Mouse (Mus musculus): Measurements from ENCODE around the gene Sox14. TPM values are rescaled to one million over a fixed set of nuclear protein-coding genes. Genes with fewer than 3 reads are reported as not detected.

The Sox14 gene
- polyA plus RNA-seq, 1 experiment from 2014 or later: 10.0 TPM

DNA sequence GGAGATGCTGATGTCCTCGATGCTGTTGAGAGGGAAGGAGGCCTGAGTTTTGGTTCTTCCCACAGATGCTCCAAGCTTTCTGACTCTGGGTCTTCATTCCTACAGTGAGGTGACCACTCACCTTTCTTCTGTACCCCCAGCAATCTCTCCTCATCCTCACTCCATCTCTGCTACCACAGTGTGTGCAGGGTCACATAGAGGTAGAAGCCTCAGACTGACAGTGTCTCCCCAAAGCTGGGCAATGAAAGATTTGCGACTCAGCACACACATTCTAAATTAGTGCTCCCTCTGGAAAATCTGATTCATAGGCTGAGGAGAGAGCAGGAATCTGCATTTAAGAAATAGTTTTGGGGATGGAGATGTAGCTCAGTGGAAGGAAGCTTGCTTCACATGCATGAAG lies 21.5 kb downstream of the Sox14 start:
- no peak for ATAC-seq
- 87% methylated on average over 2 of the region's 2 CpGs for WGBS
- no peak overlapping the region for H3K4me3 ChIP-seq (ENCODE audit: low read length)

GRCm38 (mm10) chr9:99853356-99853755 lies 22.6 kb downstream of the Sox14 start:
- WGBS: 59% methylated on average over 11 of the region's 11 CpGs
- H3K36me3 ChIP-seq (ENCODE audit: control insufficient read depth, insufficient read depth, low read length): no peaks in the 10 kb centered on the region
- H3K27ac ChIP-seq (ENCODE audit: low read depth, low read length): no peak overlapping the region
- no peak for ATAC-seq
- H3K9me3 ChIP-seq (ENCODE audit: control insufficient read depth, low read length): no peaks in the 10 kb centered on the region
- H3K4me2 ChIP-seq (ENCODE audit: low read length): no peak overlapping the region
- H3K9ac ChIP-seq (ENCODE audit: low read depth, low read length): no peak overlapping the region
- no peaks in the 10 kb centered on the region for H3K4me1 ChIP-seq (ENCODE audit: control insufficient read depth, insufficient read depth, low read depth, low read length)
- no peak overlapping the region for H3K4me3 ChIP-seq (ENCODE audit: low read length)
- H3K27me3 ChIP-seq (replicated peaks; ENCODE audit: control insufficient read depth, insufficient read depth, low read length): no peaks in the 10 kb centered on the region

More for the DNA sequence above, 21.5 kb downstream of the Sox14 start:
- Histone ChIP-seq H3K27ac (ENCODE audit: low read depth, low read length) (no peak overlapping the region), H3K4me2 (ENCODE audit: low read length) (no peak overlapping the region), H3K9me3 (ENCODE audit: control insufficient read depth, low read length) (no peaks in the 10 kb centered on the region), H3K27me3 (replicated peaks; ENCODE audit: control insufficient read depth, insufficient read depth, low read length) (no peaks in the 10 kb centered on the region), H3K9ac (ENCODE audit: low read depth, low read length) (no peak overlapping the region), H3K4me1 (ENCODE audit: control insufficient read depth, insufficient read depth, low read depth, low read length) (no peaks in the 10 kb centered on the region), H3K36me3 (ENCODE audit: control insufficient read depth, insufficient read depth, low read length) (no peaks in the 10 kb centered on the region)

DNA sequence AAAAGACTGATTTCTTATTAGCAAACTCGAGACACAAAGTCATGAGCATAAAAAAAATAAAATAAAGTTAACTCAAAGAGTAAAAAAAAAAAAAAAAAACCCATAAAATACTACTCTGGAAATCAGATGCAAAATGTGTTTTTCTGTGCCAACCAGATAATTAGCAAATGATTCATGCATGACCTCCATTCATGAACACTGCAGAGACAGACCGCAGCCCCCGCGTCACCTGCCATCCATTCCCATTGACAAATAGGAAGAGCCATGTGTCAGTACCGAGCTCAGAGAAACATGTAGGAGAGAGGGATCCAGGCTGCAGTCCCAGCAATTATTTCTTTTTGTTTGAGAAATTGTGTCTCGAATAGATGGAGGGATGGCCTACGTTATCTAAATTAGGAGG lies 25.6 kb downstream of the Sox14 start:
- Histone ChIP-seq H3K9me3 (ENCODE audit: control insufficient read depth, low read length) (no peaks in the 10 kb centered on the region), H3K9ac (ENCODE audit: low read depth, low read length) (no peak overlapping the region), H3K36me3 (ENCODE audit: control insufficient read depth, insufficient read depth, low read length) (no peaks in the 10 kb centered on the region), H3K4me2 (ENCODE audit: low read length) (no peak overlapping the region), H3K4me1 (ENCODE audit: control insufficient read depth, insufficient read depth, low read depth, low read length) (no peaks in the 10 kb centered on the region), H3K27me3 (replicated peaks; ENCODE audit: control insufficient read depth, insufficient read depth, low read length) (no peaks in the 10 kb centered on the region), H3K27ac (ENCODE audit: low read depth, low read length) (no peak overlapping the region), H3K4me3 (ENCODE audit: low read length) (no peak overlapping the region)
- WGBS: 52% methylated on average over 7 of the region's 7 CpGs
- ATAC-seq: no peak

DNA sequence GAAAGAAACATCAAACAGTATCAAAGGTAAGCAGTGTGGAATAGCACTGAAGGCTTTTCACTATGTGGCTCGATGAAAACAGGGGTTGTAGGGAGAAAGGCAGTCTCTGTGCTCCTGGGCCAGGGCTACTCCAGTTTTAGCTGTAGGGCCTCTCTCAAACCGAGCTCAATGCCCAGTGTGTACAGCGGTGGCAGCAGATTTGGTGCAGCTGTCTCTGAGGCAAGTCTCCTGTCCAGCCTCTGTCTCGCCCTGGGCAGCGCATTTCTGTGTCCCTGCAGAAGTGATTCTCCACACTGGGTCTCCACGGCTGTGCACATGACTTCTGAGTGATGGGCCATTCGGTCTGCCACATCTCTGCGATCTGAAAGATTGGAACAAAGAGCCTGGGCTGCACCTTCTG lies 27.6 kb downstream of the Sox14 start:
- H3K9me3 ChIP-seq (ENCODE audit: control insufficient read depth, low read length): no peaks in the 10 kb centered on the region
- H3K27ac ChIP-seq (ENCODE audit: low read depth, low read length): no peak overlapping the region
- no peaks in the 10 kb centered on the region for H3K4me1 ChIP-seq (ENCODE audit: control insufficient read depth, insufficient read depth, low read depth, low read length)
- 35% methylated on average over 8 of the region's 8 CpGs for WGBS
- no peaks in the 10 kb centered on the region for H3K36me3 ChIP-seq (ENCODE audit: control insufficient read depth, insufficient read depth, low read length)
- no peak overlapping the region for H3K4me3 ChIP-seq (ENCODE audit: low read length)
- H3K27me3 ChIP-seq (replicated peaks; ENCODE audit: control insufficient read depth, insufficient read depth, low read length): no peaks in the 10 kb centered on the region
- H3K4me2 ChIP-seq (ENCODE audit: low read length): no peak overlapping the region
- no peak overlapping the region for H3K9ac ChIP-seq (ENCODE audit: low read depth, low read length)
- ATAC-seq: no peak

- no peak overlapping the region for H3K9ac ChIP-seq (ENCODE audit: low read depth, low read length)
- H3K27ac ChIP-seq (ENCODE audit: low read depth, low read length): no peak overlapping the region
- H3K27me3 ChIP-seq (replicated peaks; ENCODE audit: control insufficient read depth, insufficient read depth, low read length): no peaks in the 10 kb centered on the region
- no peaks in the 10 kb centered on the region for H3K4me1 ChIP-seq (ENCODE audit: control insufficient read depth, insufficient read depth, low read depth, low read length)
- H3K36me3 ChIP-seq (ENCODE audit: control insufficient read depth, insufficient read depth, low read length): no peaks in the 10 kb centered on the region
- 0% methylated on average over 4 of the region's 4 CpGs for WGBS
- H3K9me3 ChIP-seq (ENCODE audit: control insufficient read depth, low read length): no peaks in the 10 kb centered on the region
- no peak overlapping the region for H3K4me3 ChIP-seq (ENCODE audit: low read length)
- 0 out of 2 replicates have a peak, but pooled peaks have one; percentile 54 for ATAC-seq
- no peak overlapping the region for H3K4me2 ChIP-seq (ENCODE audit: low read length)
Measured at GRCm38 (mm10) chr9:99846820-99847219, 29.1 kb downstream of the Sox14 start.

DNA sequence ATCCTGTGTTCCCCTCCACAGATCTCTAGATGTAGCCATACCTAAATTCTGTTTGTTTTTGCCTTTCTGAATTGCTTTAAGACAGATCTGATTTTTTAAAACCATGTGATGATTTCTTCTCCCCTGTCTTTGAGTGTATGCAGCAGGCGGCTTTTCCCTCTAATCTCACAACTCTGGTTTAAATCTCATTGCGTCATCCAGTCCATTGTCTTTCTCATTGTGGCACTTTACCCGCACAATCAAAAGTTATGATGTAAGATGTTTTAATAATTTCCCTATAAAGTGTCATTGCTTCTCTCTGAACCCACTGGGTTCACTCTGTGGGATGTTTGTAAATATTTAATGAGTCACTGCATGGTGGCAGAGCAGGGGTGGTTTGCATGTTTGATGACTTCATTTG lies 36.6 kb downstream of the Sox14 start:
- Histone ChIP-seq H3K9me3 (ENCODE audit: control insufficient read depth, low read length) (no peaks in the 10 kb centered on the region), H3K36me3 (ENCODE audit: control insufficient read depth, insufficient read depth, low read length) (no peaks in the 10 kb centered on the region), H3K4me1 (ENCODE audit: control insufficient read depth, insufficient read depth, low read depth, low read length) (no peaks in the 10 kb centered on the region), H3K27me3 (replicated peaks; ENCODE audit: control insufficient read depth, insufficient read depth, low read length) (no peaks in the 10 kb centered on the region), H3K9ac (ENCODE audit: low read depth, low read length) (no peak overlapping the region), H3K27ac (ENCODE audit: low read depth, low read length) (no peak overlapping the region), H3K4me2 (ENCODE audit: low read length) (no peak overlapping the region), H3K4me3 (ENCODE audit: low read length) (no peak overlapping the region)
- ATAC-seq: no peak
- WGBS: 87% methylated on average over 3 of the region's 3 CpGs

- Histone ChIP-seq H3K36me3 (ENCODE audit: control insufficient read depth, insufficient read depth, low read length) (no peaks in the 10 kb centered on the region), H3K9me3 (ENCODE audit: control insufficient read depth, low read length) (no peaks in the 10 kb centered on the region), H3K27me3 (replicated peaks; ENCODE audit: control insufficient read depth, insufficient read depth, low read length) (no peaks in the 10 kb centered on the region), H3K27ac (ENCODE audit: low read depth, low read length) (no peak overlapping the region), H3K4me1 (ENCODE audit: control insufficient read depth, insufficient read depth, low read depth, low read length) (no peaks in the 10 kb centered on the region), H3K9ac (ENCODE audit: low read depth, low read length) (no peak overlapping the region), H3K4me3 (ENCODE audit: low read length) (no peak overlapping the region), H3K4me2 (ENCODE audit: low read length) (no peak overlapping the region)
- ATAC-seq: no peak
- WGBS: 86% methylated on average over 7 of the region's 7 CpGs
Measured at GRCm38 (mm10) chr9:99838877-99839276, 37.1 kb downstream of the Sox14 start.

DNA sequence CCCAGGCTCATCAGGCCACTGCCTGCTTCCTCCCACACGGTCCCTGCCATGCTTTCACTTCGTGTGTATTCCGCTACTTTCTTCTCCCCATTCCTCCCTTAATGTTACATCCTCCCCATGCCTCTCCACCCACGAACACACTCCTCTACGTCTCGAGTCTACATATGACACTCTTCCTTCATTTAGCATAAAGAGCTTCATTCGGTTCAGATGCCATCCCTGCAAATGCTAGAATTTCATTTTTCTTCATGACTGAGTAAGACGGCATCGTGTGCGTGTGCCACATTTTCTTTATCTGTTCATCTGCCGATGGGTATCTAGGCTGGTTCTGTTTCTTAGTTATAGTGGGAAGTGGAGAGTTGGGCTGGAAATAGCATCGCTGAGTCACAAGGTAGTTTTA lies 39.3 kb downstream of the Sox14 start:
- Histone ChIP-seq H3K4me3 (ENCODE audit: low read length) (no peak overlapping the region), H3K27ac (ENCODE audit: low read depth, low read length) (no peak overlapping the region), H3K36me3 (ENCODE audit: control insufficient read depth, insufficient read depth, low read length) (no peaks in the 10 kb centered on the region), H3K27me3 (replicated peaks; ENCODE audit: control insufficient read depth, insufficient read depth, low read length) (no peaks in the 10 kb centered on the region), H3K4me2 (ENCODE audit: low read length) (no peak overlapping the region), H3K9me3 (ENCODE audit: control insufficient read depth, low read length) (no peaks in the 10 kb centered on the region), H3K4me1 (ENCODE audit: control insufficient read depth, insufficient read depth, low read depth, low read length) (no peaks in the 10 kb centered on the region), H3K9ac (ENCODE audit: low read depth, low read length) (no peak overlapping the region)
- 89% methylated on average over 12 of the region's 12 CpGs for WGBS
- no peak for ATAC-seq

GRCm38 (mm10) chr9:99835624-99836430 lies 40.1 kb downstream of the Sox14 start:
- H3K4me2 ChIP-seq (ENCODE audit: low read length): no peak overlapping the region
- no peaks in the 10 kb centered on the region for H3K9me3 ChIP-seq (ENCODE audit: control insufficient read depth, low read length)
- peak; percentile 71 for ATAC-seq

More at GRCm38 (mm10) chr9:99835624-99836430, 40.1 kb downstream of the Sox14 start:
- Histone ChIP-seq H3K27me3 (replicated peaks; ENCODE audit: control insufficient read depth, insufficient read depth, low read length) (no peaks in the 10 kb centered on the region), H3K27ac (ENCODE audit: low read depth, low read length) (no peak overlapping the region), H3K36me3 (ENCODE audit: control insufficient read depth, insufficient read depth, low read length) (no peaks in the 10 kb centered on the region), H3K9ac (ENCODE audit: low read depth, low read length) (no peak overlapping the region), H3K4me3 (ENCODE audit: low read length) (no peak overlapping the region), H3K4me1 (ENCODE audit: control insufficient read depth, insufficient read depth, low read depth, low read length) (no peaks in the 10 kb centered on the region)
- 49% methylated on average over 11 of the region's 11 CpGs for WGBS
